ENCODE assay signal across 22 mouse cellular contexts in the genomic region with DNA sequence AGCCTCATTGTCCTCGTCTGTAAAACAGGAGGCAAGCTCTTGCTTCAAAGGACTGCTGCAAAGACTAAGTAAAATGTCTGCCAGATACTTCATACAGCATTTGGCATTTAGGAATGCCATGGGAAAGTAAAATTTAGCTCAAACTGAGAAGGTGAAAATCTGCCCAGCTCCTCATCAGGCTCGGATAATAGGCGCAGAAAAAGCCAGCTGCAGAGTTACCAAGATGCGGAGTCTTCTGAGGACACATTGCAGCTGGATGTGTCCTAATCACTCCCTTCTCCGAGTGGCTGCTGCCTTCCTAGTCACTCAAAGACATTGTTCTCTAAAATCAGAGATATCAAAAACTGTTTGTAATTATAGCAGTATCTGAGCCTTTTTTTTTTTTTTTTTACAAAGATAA. TPM values are rescaled to one million over a fixed set of nuclear protein-coding genes. Genes with fewer than 3 reads are reported as not detected.
DNase-seq lines count a peak whose midpoint lies in the region; ATAC-seq and TF ChIP-seq lines count a peak whose summit lies in the region.
"Had no signal": no experiment of that assay in that cellular context is flagged by ENCODE, and none has a peak within 500 bp of the region (broad histone marks: within the 10 kb centered on the region; RNA-seq: fewer than 3 reads in every experiment).

No protein-coding gene starts in this region.

- no peak for TF ChIP-seq EP300 in MEL (IDR thresholded peaks at IDR 0.05; ENCODE audit: low read depth in 1 of 2, low read length in 2 of 2)

- TF ChIP-seq RAD21 in MEL (IDR thresholded peaks at IDR 0.05; ENCODE audit: low read depth, low read length): no peak

- H3K4me3 ChIP-seq in forebrain, embryonic 14.5 days (ENCODE audit: low read depth, low read length): no peak overlapping the region
- no peak overlapping the region for H3K4me3 ChIP-seq in forebrain, embryonic 12.5 days (replicated peaks)
- H3K4me3 ChIP-seq in MEL (ENCODE audit: control insufficient read depth in 1 of 2, insufficient read depth in 1 of 2, low read depth in 2 of 2, low read length in 2 of 2): no peak overlapping the region
- no peak overlapping the region for H3K4me3 ChIP-seq in olfactory bulb, adult 2 months (ENCODE audit: insufficient read depth, low read depth, low read length)
- H3K4me3 ChIP-seq: embryonic facial prominence, embryonic 12.5 days; gastrocnemius, adult 2 months; heart, embryonic 10.5 days; hindbrain, embryonic 12.5 days had no signal

- no peak for ATAC-seq in forebrain, embryonic 14.5 days
- no peak for ATAC-seq in forebrain, embryonic 12.5 days (ENCODE audit: low FRiP score)
- ATAC-seq in frontal cortex, adult (ENCODE audit: low TSS enrichment): peak; percentile 39; the same call in 1 of the 2 replicates
- ATAC-seq: hindbrain, embryonic 16.5 days; inflammation-experienced regulatory T-cells, adult 6 months; intestine, postnatal 0 days had no signal

- H3K27ac ChIP-seq in forebrain, embryonic 14.5 days (ENCODE audit: low read depth, low read length): no peak overlapping the region
- no peak overlapping the region for H3K27ac ChIP-seq in forebrain, embryonic 12.5 days
- H3K27ac ChIP-seq in MEL (ENCODE audit: control insufficient read depth, low read depth, low read length): no peak overlapping the region
- 0 out of 2 replicates have a peak overlapping the region, but pooled peaks have one; percentile 4 for H3K27ac ChIP-seq in olfactory bulb, adult 2 months (ENCODE audit: insufficient read depth, low read depth, low read length)
- H3K27ac ChIP-seq: embryonic facial prominence, embryonic 12.5 days; gastrocnemius, adult 2 months; heart, embryonic 10.5 days; hindbrain, embryonic 12.5 days had no signal

- no peaks in the 10 kb centered on the region for H3K9me3 ChIP-seq in forebrain, embryonic 14.5 days (replicated peaks; ENCODE audit: control insufficient read depth, low read length)
- H3K9me3 ChIP-seq in forebrain, embryonic 12.5 days: no peaks in the 10 kb centered on the region
- no peaks in the 10 kb centered on the region for H3K9me3 ChIP-seq in MEL (replicated peaks; ENCODE audit: insufficient read depth, low read length)
- H3K9me3 ChIP-seq: embryonic facial prominence, embryonic 12.5 days; heart, embryonic 10.5 days; hindbrain, embryonic 12.5 days had no signal

- peak; percentile 41 for DNase-seq in forebrain, embryonic 14.5 days (ENCODE audit: low spot score)
- no peak for DNase-seq in frontal cortex, postnatal 14 days (ENCODE audit: low spot score in 2 of 2)
- no peak for DNase-seq in MEL (ENCODE audit: low read depth, low spot score)
- no peak for DNase-seq in urinary bladder, postnatal 36 days (ENCODE audit: low spot score in 2 of 2)
- DNase-seq: adrenal gland, adult 2 months; adrenal gland, postnatal 25 days; cerebellum, adult 11 months; cerebellum, adult 8-10 months; cerebellum, postnatal 14 days; embryo, embryonic 11 days; gastrocnemius, adult 2 months; gastrocnemius, postnatal 25 days; heart, postnatal 4 days had no signal

- H3K79me2 ChIP-seq in MEL (ENCODE audit: control insufficient read depth, insufficient read depth, low read length, poor library complexity): peaks cover 6% of the 10 kb centered on the region

- H3K36me3 ChIP-seq in forebrain, embryonic 14.5 days (ENCODE audit: control insufficient read depth, insufficient read depth, low read length): no peaks in the 10 kb centered on the region
- H3K36me3 ChIP-seq in forebrain, embryonic 12.5 days (replicated peaks): no peaks in the 10 kb centered on the region
- H3K36me3 ChIP-seq in MEL (ENCODE audit: control insufficient read depth in 1 of 2, insufficient read depth in 2 of 2, low read length in 2 of 2): peaks cover 0 to 9% of the 10 kb centered on the region in 2 experiments; a peak in 1 of 4 replicates
- H3K36me3 ChIP-seq: embryonic facial prominence, embryonic 12.5 days; heart, embryonic 10.5 days; hindbrain, embryonic 12.5 days had no signal

- no peak overlapping the region for H3K9ac ChIP-seq in forebrain, embryonic 14.5 days (ENCODE audit: low read length)
- no peak overlapping the region for H3K9ac ChIP-seq in forebrain, embryonic 12.5 days
- H3K9ac ChIP-seq in MEL (ENCODE audit: control insufficient read depth, low read depth, low read length, poor library complexity, severe bottlenecking): no peak overlapping the region
- H3K9ac ChIP-seq: embryonic facial prominence, embryonic 12.5 days; hindbrain, embryonic 12.5 days had no signal

- no peaks in the 10 kb centered on the region for H3K27me3 ChIP-seq in forebrain, embryonic 14.5 days (replicated peaks; ENCODE audit: control insufficient read depth, insufficient read depth, low read length)
- H3K27me3 ChIP-seq in forebrain, embryonic 12.5 days: 0 out of 2 replicates have a peak, but pooled peaks cover 6% of the 10 kb centered on the region
- no peaks in the 10 kb centered on the region for H3K27me3 ChIP-seq in MEL (ENCODE audit: control insufficient read depth in 1 of 2, insufficient read depth in 2 of 2, low read length in 2 of 2)
- H3K27me3 ChIP-seq: embryonic facial prominence, embryonic 12.5 days had no signal

- H3K4me2 ChIP-seq in forebrain, embryonic 14.5 days (ENCODE audit: low read length): no peak overlapping the region
- no peak overlapping the region for H3K4me2 ChIP-seq in forebrain, embryonic 12.5 days
- H3K4me2 ChIP-seq: embryonic facial prominence, embryonic 12.5 days; hindbrain, embryonic 12.5 days had no signal

- WGBS in forebrain, embryonic 14.5 days: 55% methylated on average over 5 of the region's 5 CpGs
- WGBS in forebrain, embryonic 12.5 days: 54% methylated on average over 5 of the region's 5 CpGs
- 61% methylated on average over 5 of the region's 5 CpGs for WGBS in olfactory bulb, adult 2 months

- TF ChIP-seq POLR2A in MEL (IDR thresholded peaks at IDR 0.05; ENCODE audit: control insufficient read depth in 1 of 2, insufficient read depth in 1 of 2, low read depth in 1 of 2, low read length in 2 of 2, poor library complexity in 1 of 2): no peak
- no peak for TF ChIP-seq POLR2A in olfactory bulb, adult 2 months (IDR thresholded peaks at IDR 0.05; ENCODE audit: insufficient read depth, low read depth, low read length)

- no peak for TF ChIP-seq CTCF in MEL (IDR thresholded peaks at IDR 0.05 in 2 of 3, conservative IDR thresholded peaks at IDR 0.05 in 1 of 3; ENCODE audit: control insufficient read depth in 1 of 3, insufficient read depth in 1 of 3, low read depth in 2 of 3, low read length in 3 of 3, poor library complexity in 1 of 3, severe bottlenecking in 1 of 3)
- no peak for TF ChIP-seq CTCF in olfactory bulb, adult 2 months (IDR thresholded peaks at IDR 0.05; ENCODE audit: insufficient read depth, low read depth, low read length)

- H3K4me1 ChIP-seq in forebrain, embryonic 14.5 days (ENCODE audit: control insufficient read depth, insufficient read depth, low read length): no peaks in the 10 kb centered on the region
- peaks cover 7% of the 10 kb centered on the region; the same call in 1 of the 2 replicates for H3K4me1 ChIP-seq in forebrain, embryonic 12.5 days
- H3K4me1 ChIP-seq in MEL (ENCODE audit: control insufficient read depth in 1 of 2, insufficient read depth in 2 of 2, low read length in 2 of 2): peaks cover 0 to 13% of the 10 kb centered on the region in 2 experiments; a peak in 2 of 4 replicates
- H3K4me1 ChIP-seq in olfactory bulb, adult 2 months (ENCODE audit: control insufficient read depth, insufficient read depth, low read length): no peaks in the 10 kb centered on the region
- H3K4me1 ChIP-seq: embryonic facial prominence, embryonic 12.5 days; hindbrain, embryonic 12.5 days had no signal

TF ChIP-seq in MEL, 35 proteins besides CTCF, POLR2A, EP300 and RAD21:
- TF ChIP-seq ZNF384 (IDR thresholded peaks at IDR 0.05; ENCODE audit: low read depth, low read length) (peak; percentile 74; the same call in 1 of the 2 replicates), SIN3A (IDR thresholded peaks at IDR 0.05; ENCODE audit: low read length) (no peak), CHD2 (IDR thresholded peaks at IDR 0.05; ENCODE audit: low read length) (no peak), ETS1 (IDR thresholded peaks at IDR 0.05; ENCODE audit: low read depth, low read length) (no peak), USF2 (IDR thresholded peaks at IDR 0.05; ENCODE audit: borderline replicate concordance in 1 of 2, insufficient read depth in 1 of 2, low read depth in 1 of 2, low read length in 2 of 2) (no peak), NELFE (IDR thresholded peaks at IDR 0.05; ENCODE audit: low read depth, low read length) (no peak), POLR2AphosphoS2 (IDR thresholded peaks at IDR 0.05; ENCODE audit: low read length) (0 out of 2 replicates have a peak, but pooled peaks have one; percentile 30), GABPA (IDR thresholded peaks at IDR 0.05; ENCODE audit: low read depth, low read length) (no peak), SMC3 (IDR thresholded peaks at IDR 0.05; ENCODE audit: low read depth, low read length) (peak; percentile 7; the same call in 1 of the 2 replicates)

RNA-seq across cellular contexts. Expression of gene Ncoa1, which starts 4.7 kb away (rescaled TPM):
- polyA plus RNA-seq in forebrain, embryonic 14.5 days (2014; fragmentation: Nextera tagmentation; extraction: Ambion mirVana): 17.8 and 19.6 TPM in 2 replicates
- 9.1 and 11.1 TPM in 2 replicates for polyA plus RNA-seq in forebrain, embryonic 12.5 days (2016; fragmentation: Nextera tagmentation; extraction: Ambion mirVana)
- total RNA-seq in MEL (2012; rRNA removed): 45.0 and 48.4 TPM in 2 replicates
- polyA plus RNA-seq in MEL (2012; ENCODE audit: insufficient read depth in 1 of 2, insufficient read length in 2 of 2, low read depth in 1 of 2, low replicate concordance in 2 of 2, missing spikeins in 1 of 2): 10 to 100 TPM; 36.0 to 65.0 TPM
- polyA plus RNA-seq in olfactory bulb, adult 2 months (2012; ENCODE audit: insufficient read depth, insufficient read length, low replicate concordance, missing spikeins): not detected in 2 replicates
